ENCODE assay signal across 19 mouse cellular contexts in the genomic region with DNA sequence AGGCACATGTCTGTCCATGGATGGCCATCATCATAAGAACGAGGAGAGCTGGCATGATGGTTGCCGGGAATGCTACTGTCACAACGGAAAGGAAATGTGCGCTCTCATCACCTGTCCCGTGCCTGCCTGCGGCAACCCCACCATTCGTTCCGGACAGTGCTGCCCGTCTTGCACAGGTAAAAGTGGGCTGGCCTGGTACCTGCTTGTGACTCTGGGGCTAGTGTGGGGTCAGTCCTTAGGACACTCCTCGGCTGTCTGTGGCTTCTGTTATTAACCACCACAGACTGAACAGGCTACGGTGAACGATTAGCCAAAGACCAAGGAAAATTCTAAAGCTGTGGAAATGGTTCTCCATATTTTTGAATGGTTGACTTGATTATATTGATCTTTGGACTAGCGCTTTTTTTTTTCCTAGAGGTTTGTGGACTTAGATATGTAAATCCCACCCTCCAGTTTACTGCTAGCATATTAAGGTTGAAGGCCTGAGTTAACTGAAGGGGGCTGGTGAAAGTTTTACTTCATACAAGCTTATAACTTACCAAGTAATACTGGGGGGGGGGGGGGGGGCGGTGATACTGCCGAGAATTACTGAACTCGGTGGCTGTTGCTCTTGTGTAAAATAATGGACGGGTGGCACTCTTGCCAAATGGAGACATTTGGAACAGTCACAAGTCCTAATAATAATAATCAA.
"Had no signal": no experiment of that assay in that cellular context is flagged by ENCODE, and none has a peak within 500 bp of the region (broad histone marks: within the 10 kb centered on the region; RNA-seq: fewer than 3 reads in every experiment).

No protein-coding gene starts in this region.

- H3K9ac ChIP-seq: intestine, embryonic 15.5 days; limb, embryonic 12.5 days; limb, embryonic 15.5 days; liver, embryonic 14.5 days; liver, postnatal 0 days; lung, embryonic 14.5 days; midbrain, embryonic 12.5 days; stomach, embryonic 15.5 days had no signal

- H3K9me3 ChIP-seq: intestine, embryonic 15.5 days; limb, embryonic 12.5 days; limb, embryonic 15.5 days; midbrain, embryonic 12.5 days; stomach, embryonic 15.5 days had no signal

- H3K36me3 ChIP-seq: intestine, embryonic 15.5 days had no signal

- DNase-seq: layer of hippocampus, postnatal 36 days; left cerebral cortex, postnatal 4 days; liver, postnatal 0 days; lung, embryonic 14.5 days; right cerebral cortex, adult 18-20 months; right cerebral cortex, postnatal 14 days; spleen, adult 18-20 months; thymus, postnatal 25 days had no signal

- H3K4me2 ChIP-seq: intestine, embryonic 15.5 days; limb, embryonic 12.5 days; limb, embryonic 15.5 days; liver, embryonic 11.5 days; lung, embryonic 14.5 days; midbrain, embryonic 12.5 days; stomach, embryonic 15.5 days had no signal

- H3K27me3 ChIP-seq: intestine, embryonic 15.5 days; limb, embryonic 12.5 days; limb, embryonic 15.5 days; midbrain, embryonic 12.5 days; stomach, embryonic 15.5 days had no signal

- H3K27ac ChIP-seq: intestine, embryonic 15.5 days; limb, embryonic 12.5 days; limb, embryonic 15.5 days; liver, embryonic 14.5 days; macrophage; midbrain, embryonic 12.5 days; stomach, embryonic 15.5 days had no signal

- ATAC-seq: intestine, embryonic 15.5 days; liver, postnatal 0 days; lung, postnatal 0 days; midbrain, embryonic 16.5 days had no signal

- H3K4me1 ChIP-seq: intestine, embryonic 15.5 days; limb, embryonic 15.5 days; midbrain, embryonic 12.5 days; stomach, embryonic 15.5 days had no signal

- H3K4me3 ChIP-seq: intestine, embryonic 15.5 days; limb, embryonic 12.5 days; limb, embryonic 15.5 days; midbrain, embryonic 12.5 days; myocyte; stomach, embryonic 15.5 days had no signal
